ENCODE assay signal across 7 mouse cellular contexts in the genomic region with DNA sequence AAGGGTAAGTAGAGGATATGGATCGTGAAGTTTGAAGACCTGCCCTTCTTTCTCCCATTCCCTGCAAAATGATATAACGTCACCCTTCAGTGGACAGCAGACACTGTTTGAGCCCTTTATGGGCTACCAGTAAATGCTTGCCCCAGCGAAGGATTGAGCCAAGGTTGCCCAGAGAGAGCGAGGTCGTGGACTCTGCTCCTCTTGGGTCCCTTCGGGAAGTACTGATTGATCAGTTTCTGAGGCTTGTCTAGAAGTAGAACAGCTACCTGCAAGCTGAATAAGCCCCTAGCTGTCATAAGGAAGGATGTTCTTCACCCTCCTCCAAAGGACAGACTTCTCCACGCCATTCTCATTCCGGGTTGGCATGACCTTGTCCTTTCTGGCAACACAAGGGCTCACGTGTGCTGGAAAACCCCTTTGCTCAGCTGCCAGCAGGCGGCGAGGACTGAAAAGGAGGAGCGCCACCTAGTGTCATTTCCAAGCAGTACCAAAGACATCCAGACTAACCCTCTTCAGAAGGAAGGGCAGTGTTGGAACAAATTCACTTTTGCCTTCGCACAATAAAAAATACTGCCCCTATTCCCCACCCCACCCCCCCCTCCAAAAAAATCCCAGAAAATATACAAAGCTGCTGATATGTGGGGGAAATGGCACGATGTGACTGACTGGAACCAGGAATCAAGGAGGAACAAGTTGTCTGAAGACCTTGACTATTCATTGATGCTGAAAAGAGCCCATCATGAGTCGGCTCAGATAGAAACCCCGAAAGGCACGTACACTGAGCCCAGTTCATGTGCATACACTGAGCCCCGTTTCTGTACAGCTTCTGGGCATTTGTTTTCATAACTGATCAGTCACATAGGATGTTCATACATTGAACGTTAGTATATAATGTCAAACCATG.
A peak's percentile ranks its signal among the peaks of the same experiment; 100 is the strongest.
DNase-seq lines count a peak whose midpoint lies in the region; ATAC-seq and TF ChIP-seq lines count a peak whose summit lies in the region.

No protein-coding gene starts in this region.

- no peak for TF ChIP-seq POLR2A in small intestine, adult 2 months (IDR thresholded peaks at IDR 0.05; ENCODE audit: low read depth, low read length)

- H3K9me3 ChIP-seq in intestine, embryonic 15.5 days = no peaks in the 10 kb centered on the region
- H3K9me3 ChIP-seq in midbrain, embryonic 12.5 days = no peaks in the 10 kb centered on the region

- peak; percentile 77 for ATAC-seq in intestine, embryonic 15.5 days
- peak; percentile 85 for ATAC-seq in midbrain, embryonic 12.5 days (ENCODE audit: low FRiP score, low read depth)

- intact Hi-C loops in left cerebral cortex, postnatal 36 days (cut with DNase I) = loop anchor here (1.0 kb wide), 2 partner anchors 276 to 458 kb away; no protein-coding TSS in a partner anchor

- no peak overlapping the region for H3K27ac ChIP-seq in intestine, embryonic 15.5 days
- H3K27ac ChIP-seq in midbrain, embryonic 12.5 days (replicated peaks) = no peak overlapping the region
- no peak overlapping the region for H3K27ac ChIP-seq in small intestine, adult 2 months (ENCODE audit: insufficient read depth, low read depth, low read length)

- no peak overlapping the region for H3K4me3 ChIP-seq in intestine, embryonic 15.5 days (replicated peaks)
- H3K4me3 ChIP-seq in midbrain, embryonic 12.5 days = no peak overlapping the region
- no peak overlapping the region for H3K4me3 ChIP-seq in small intestine, adult 2 months (ENCODE audit: low read depth, low read length)

- 0 out of 2 replicates have a peak, but pooled peaks cover 2% of the 10 kb centered on the region for H3K4me1 ChIP-seq in intestine, embryonic 15.5 days (replicated peaks)
- H3K4me1 ChIP-seq in midbrain, embryonic 12.5 days = no peaks in the 10 kb centered on the region
- no peaks in the 10 kb centered on the region; the same call in 1 of the 2 replicates for H3K4me1 ChIP-seq in small intestine, adult 2 months (ENCODE audit: control insufficient read depth, insufficient read depth, insufficient read length, low read length)

- 44% methylated on average over 19 of the region's 19 CpGs for WGBS in intestine, embryonic 15.5 days
- 48% methylated on average over 19 of the region's 19 CpGs for WGBS in midbrain, embryonic 12.5 days
- WGBS in small intestine, adult 2 months = 33% methylated on average over 19 of the region's 19 CpGs

- no peaks in the 10 kb centered on the region for H3K27me3 ChIP-seq in intestine, embryonic 15.5 days (replicated peaks)
- no peaks in the 10 kb centered on the region; the same call in 1 of the 2 replicates for H3K27me3 ChIP-seq in midbrain, embryonic 12.5 days
- no peaks in the 10 kb centered on the region for H3K27me3 ChIP-seq in small intestine, adult 2 months (ENCODE audit: control insufficient read depth, insufficient read depth, low read length)

- peak; percentile 84 for DNase-seq in adipocyte (ENCODE audit: low spot score)
- DNase-seq in embryo, embryonic 10 days (ENCODE audit: low spot score) = peak; percentile 92
- DNase-seq in gastrocnemius, postnatal 4 days (ENCODE audit: low spot score in 2 of 2) = peak; percentile 35 to 75
- peak; percentile 74 to 76 for DNase-seq in left cerebral cortex, postnatal 36 days (ENCODE audit: low spot score in 2 of 2)

- no peak overlapping the region for H3K9ac ChIP-seq in intestine, embryonic 15.5 days
- no peak overlapping the region for H3K9ac ChIP-seq in midbrain, embryonic 12.5 days (replicated peaks)

- H3K36me3 ChIP-seq in intestine, embryonic 15.5 days = no peaks in the 10 kb centered on the region
- no peaks in the 10 kb centered on the region for H3K36me3 ChIP-seq in midbrain, embryonic 12.5 days
- no peaks in the 10 kb centered on the region for H3K36me3 ChIP-seq in small intestine, adult 2 months (ENCODE audit: control insufficient read depth, insufficient read depth, low read length)

- H3K4me2 ChIP-seq in intestine, embryonic 15.5 days (replicated peaks) = peak overlapping the region; percentile 22; the same call in 1 of the 2 replicates
- H3K4me2 ChIP-seq in midbrain, embryonic 12.5 days (replicated peaks) = no peak overlapping the region

- TF ChIP-seq CTCF in small intestine, adult 2 months (IDR thresholded peaks at IDR 0.05; ENCODE audit: extremely low read depth, insufficient read length, insufficient replicate concordance, low read depth, low read length) = peak; percentile 96
